Mouse (Mus musculus) T-cell, adult 2 months (primary cell): ENCODE measurements around the gene Cyb5b.

ENCODE experiments used
- DNase-seq: peaks from one replicate; pipeline ENCODE4 v3.0.0; 2022; ENCODE audit warnings: low spot score

The Cyb5b gene

GRCm38 (mm10) chr8:107227011-107227626, 76.7 kb downstream of the Cyb5b start:
- DNase-seq = no peak

- DNase-seq = no peak
Observed at GRCm38 (mm10) chr8:107233251-107233650, 82.8 kb downstream of the Cyb5b start.

DNA sequence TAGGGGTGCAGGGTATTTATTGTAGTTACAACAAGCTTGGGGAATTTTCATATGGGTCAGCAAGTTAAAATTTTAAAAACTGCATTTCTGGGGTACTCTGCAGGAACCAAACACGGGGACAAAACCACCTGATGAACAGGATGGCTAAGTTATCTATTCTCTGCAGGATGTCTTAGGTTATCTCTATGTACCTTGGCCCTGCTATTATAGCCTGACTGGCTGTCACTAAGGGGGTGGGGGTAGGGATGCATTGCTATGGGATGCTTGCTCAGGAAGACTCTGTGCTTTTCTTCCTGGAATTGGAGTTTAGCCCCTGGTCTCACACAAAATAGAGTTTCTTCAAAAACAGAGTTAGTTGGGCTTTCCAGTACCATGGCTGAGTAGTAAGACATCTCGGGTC, 83.3 kb downstream of the Cyb5b start:
- no peak for DNase-seq
